Mouse (Mus musculus) layer of hippocampus, postnatal 10 days (tissue): ENCODE measurements at regions not wholly inside any gene's neighbourhood (a gene's known extent, or its start where the extent isn't known, plus 50 kb on each side); places are given as distances from the start of the nearest gene placed in this dataset.
A peak's percentile ranks its signal among the peaks of the same experiment; 100 is the strongest.
"Not testable (repeated sequence)": the region's sequence is repeated elsewhere in the genome, so short reads cannot be mapped to it uniquely, and the experiment has no call there.

Source experiments
- DNase-seq, 2 experiments: peaks; one replicate each; pipeline ENCODE4 v3.0.0; 2021; ENCODE audit warnings: low spot score in 2 of 2

DNA sequence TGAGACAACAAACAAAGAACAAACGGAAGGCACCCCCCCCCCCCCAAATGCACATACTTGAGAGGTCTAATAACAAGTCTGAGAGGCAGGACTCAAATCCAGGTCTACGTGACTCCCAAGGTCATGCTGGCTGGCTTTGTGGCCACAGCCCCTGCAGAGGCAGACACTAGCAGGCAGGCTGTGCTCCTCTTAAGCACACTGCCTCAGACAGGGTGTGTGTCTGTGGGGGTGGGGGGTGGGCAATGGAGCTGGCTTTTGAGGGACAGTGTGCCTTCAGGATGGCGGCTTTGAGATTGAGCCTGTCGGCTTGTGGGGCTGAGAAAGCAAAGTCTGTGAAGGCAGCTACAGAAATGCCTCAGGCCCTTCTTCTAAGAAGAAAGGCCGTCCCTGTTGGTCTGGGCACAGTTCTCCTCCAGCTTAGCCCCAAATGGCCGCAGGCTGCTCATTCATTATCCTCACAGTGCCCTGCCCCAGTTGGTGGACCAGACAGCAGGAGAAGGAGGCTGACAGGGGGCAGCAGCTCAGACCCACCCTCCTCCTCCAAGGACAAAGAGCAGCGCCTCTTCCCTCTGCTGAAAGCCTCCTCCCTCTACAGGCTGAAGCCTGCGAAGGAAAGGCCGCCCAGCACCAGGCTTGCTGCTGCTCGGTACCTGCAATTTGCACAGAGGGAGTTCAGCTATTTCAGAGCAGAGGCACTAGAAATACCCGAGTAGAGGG lies 171.3 kb upstream of the Myt1l start:
- DNase-seq: no peak

DNA sequence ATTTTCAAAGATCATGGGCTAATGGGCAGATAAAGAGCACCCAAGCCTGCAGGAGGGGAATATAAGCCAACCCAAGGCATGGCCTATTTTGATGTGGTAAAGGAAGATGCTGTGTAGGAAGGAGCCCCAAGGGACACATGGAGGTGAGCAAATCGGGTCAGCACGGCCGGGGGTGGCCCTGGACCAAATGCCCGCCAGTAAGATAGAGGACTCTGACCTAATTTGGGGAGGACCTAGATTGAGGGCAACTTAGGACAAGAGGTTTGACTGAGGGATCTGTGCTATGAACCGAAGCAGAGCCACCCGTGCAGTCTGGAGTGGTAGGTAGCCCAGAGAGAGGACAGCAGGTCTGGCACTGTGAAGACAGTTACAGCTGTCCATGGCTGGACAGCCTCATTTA lies 166.9 kb upstream of the Myt1l start:
- DNase-seq: no peak

GRCm38 (mm10) chr12:29367741-29368106 lies 160.5 kb upstream of the Myt1l start:
- not testable (repeated sequence) for DNase-seq

DNA sequence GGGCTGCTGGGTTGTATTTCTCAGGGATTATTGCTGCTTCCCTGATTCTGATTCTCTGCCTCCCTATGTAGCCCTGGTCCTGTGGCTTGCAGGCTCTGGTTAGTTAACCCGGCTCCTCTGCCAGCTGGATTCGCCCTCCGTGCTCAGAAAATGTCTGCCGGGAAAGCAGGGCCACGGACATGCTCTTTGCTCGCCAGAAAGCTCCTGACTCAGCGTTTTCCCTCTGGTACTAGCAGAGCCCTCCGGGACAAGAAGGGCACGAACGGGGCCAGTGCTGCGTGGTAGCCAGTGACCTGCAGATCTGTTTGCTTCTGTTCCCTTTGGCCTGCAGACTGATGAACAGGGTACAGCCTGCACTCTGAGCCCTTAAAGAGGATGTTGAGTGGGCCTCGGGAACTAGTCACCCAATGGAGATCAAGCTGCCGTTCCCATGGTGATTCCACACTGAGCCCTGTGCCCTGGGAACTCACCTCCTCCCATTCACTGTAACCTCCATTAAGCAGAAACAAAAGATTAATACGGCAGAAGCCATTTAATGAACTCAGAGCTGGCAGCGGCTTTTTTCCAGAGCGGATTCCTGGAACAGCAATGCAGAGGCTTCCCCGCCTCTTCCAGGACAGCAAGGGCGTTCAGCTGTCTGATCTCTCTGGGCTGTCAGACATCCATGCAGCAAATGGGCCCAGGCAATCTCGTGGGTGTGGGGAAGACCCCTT lies 159.9 kb upstream of the Myt1l start:
- peak; percentile 62 to 71 for DNase-seq

GRCm38 (mm10) chr12:29368820-29369175 lies 159.4 kb upstream of the Myt1l start:
- no peak for DNase-seq

GRCm38 (mm10) chr12:29391756-29392155 lies 136.4 kb upstream of the Myt1l start:
- DNase-seq: no peak

- no peak for DNase-seq
These were observed 133.9 kb upstream of the Myt1l start for GRCm38 (mm10) chr12:29394271-29394670.

DNA sequence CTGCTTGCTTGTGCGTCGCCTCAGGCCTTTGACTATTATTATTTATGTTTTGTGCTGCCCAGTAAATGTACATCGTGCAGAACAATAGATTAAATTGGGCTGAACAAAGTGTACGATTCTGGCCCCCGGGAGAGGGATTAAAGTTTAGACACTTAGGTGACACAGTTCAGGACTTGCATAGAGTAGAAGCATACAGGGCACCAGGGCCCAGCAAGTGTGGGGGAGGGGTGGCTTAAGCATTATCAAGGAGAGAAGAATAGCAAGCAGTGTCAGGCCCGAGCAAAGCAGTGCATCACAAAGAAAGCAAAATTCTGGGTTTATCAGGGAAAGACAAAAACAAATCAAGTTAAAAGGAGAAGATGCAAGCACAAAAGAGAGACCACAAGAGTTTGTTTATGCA lies 133.3 kb upstream of the Myt1l start:
- DNase-seq: no peak

- DNase-seq: no peak
These were observed 132.7 kb upstream of the Myt1l start for GRCm38 (mm10) chr12:29395401-29395982.

DNA sequence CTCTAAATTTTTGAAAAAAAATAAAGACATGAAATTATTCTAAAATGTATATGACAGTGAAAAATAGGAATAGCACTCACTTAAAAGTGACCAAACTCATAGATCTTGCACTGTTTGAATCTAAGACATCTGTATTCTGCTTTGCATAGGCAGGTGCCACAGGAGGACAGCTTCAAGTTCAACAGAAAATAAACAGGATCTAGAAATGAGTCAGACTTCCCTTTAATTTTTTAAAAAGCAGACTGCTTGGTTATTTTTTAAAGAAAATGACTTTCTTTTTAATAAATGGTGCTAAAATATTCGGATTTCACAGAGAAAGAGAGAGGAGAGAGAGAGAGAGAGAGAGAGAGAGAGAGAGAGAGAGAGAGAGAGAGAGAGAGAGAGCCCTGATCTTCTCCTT lies 123.8 kb upstream of the Myt1l start:
- no peak for DNase-seq

- no peak for DNase-seq
These were observed 118.7 kb upstream of the Myt1l start for GRCm38 (mm10) chr12:29409336-29410055.

GRCm38 (mm10) chr12:29433936-29434335 lies 94.2 kb upstream of the Myt1l start:
- peak in 1 of 2 experiments; percentile 12 for DNase-seq

GRCm38 (mm10) chr12:29439343-29440019 lies 88.7 kb upstream of the Myt1l start:
- peak; percentile 30 to 39 for DNase-seq

DNA sequence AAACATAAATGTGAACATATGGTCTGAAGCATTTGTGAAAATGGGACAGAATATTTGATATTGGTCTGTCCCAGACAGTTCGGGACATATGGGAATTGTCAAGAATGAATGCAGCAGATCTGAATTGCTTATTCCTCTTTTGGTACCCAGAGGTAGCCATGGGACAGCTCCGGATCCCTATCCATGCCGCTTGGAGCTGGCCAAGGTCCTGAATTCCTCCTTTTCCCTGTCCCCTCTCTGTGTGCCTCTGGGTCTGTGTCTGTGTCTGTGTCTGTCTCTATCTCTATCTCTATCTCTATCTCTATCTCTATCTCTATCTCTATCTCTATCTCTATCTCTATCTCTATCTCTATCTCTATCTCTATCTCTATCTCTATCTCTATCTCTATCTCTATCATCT lies 63.0 kb upstream of the Myt1l start:
- peak; percentile 31 to 54 for DNase-seq
